Mouse (Mus musculus): ENCODE measurements around the gene Dnaaf5.

Dnaaf5 gene

GRCm38 (mm10) chr5:139140589-139140988 lies 9.4 kb upstream of the Dnaaf5 start:
- no peak for DNase-seq (ENCODE audit: low spot score in 2 of 2)

DNA sequence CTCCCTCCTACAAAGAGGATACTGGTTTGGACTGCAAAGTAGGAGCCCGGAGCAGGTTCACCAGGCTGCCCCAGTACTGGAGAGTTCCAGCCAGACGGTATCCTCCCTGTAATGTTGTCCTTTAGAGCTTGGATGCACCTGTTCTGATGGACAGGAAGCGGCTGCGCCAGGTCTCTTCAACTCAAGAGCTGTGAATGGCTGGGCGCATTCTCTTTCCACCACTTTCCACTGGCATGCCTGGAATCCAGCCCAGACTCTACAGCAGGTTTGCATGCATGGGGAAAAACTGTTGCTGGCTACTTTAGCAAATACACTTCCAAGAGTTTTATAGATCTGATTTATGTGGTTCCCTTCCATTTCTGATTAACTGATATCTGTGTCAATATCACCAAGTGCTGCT lies 8.7 kb upstream of the Dnaaf5 start:
- peak in 1 of 2 experiments; percentile 26 for DNase-seq (ENCODE audit: low spot score in 2 of 2)

GRCm38 (mm10) chr5:139143890-139144289 lies 6.1 kb upstream of the Dnaaf5 start:
- DNase-seq (ENCODE audit: low spot score in 2 of 2), result no peak

- DNase-seq (ENCODE audit: low spot score in 2 of 2), result no peak
These were observed 4.3 kb upstream of the Dnaaf5 start for GRCm38 (mm10) chr5:139145726-139146125.

- DNase-seq (ENCODE audit: low spot score in 2 of 2), result no peak
These were observed 3.4 kb upstream of the Dnaaf5 start for GRCm38 (mm10) chr5:139146476-139147075.

- DNase-seq (ENCODE audit: low spot score in 2 of 2), result peak; percentile 40 to 41
These were observed 2.6 kb upstream of the Dnaaf5 start for GRCm38 (mm10) chr5:139147178-139148078.

DNA sequence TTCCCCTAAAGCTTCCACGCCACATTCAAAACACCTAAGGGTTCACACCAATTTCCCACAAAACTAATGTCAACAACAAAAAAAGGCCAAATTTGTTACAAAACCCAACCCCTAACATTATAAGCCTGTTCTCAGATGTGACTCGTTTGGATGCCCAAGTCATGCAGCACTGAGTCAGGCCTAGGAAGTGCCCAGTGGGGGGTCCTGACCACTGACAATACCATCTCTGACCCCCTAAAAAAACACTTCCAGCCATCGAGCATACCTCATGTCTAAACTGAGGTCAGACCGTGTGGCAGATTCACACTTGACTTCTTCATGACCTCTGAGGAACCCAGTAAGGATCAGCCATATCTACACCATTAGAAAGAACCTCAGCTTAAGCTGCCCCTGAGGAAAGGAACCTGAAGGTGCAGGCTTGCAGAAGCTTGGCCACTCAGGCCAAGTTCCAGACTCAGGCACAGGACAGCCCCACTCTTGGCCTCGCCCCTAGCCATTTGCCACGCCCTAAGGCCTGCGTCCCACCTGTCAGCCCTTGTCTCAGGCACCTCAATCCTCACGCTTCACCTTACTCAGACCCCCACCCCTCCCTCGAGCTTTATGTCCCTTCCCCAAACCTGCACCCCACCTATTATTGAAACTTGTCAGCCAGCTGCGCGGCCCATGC lies 884 bp upstream of the Dnaaf5 start:
- no peak for DNase-seq (ENCODE audit: low spot score in 2 of 2)

DNA sequence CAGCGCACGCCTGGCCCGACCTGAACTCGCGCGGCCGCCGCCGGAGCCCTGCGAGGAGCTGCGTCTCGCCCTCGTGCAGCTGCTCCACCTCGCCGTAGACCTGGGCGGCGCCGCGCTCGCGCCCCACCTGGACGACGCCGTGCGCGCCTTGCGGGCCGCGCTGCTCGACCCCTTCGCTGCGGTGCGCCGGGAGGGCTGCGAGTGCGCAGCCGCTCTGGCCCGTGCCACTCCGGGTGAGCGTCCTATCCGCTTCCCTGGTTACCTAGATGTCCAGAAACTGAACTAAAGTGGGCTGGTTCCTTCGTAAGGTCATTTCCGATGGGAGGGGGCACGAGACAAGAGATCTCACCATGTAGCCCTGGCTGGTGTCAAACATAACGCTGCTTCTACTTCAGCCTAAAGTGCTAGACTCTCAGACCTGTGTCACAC lies 594 bp downstream of the Dnaaf5 start:
- no peak for DNase-seq (ENCODE audit: low spot score in 2 of 2)

DNA sequence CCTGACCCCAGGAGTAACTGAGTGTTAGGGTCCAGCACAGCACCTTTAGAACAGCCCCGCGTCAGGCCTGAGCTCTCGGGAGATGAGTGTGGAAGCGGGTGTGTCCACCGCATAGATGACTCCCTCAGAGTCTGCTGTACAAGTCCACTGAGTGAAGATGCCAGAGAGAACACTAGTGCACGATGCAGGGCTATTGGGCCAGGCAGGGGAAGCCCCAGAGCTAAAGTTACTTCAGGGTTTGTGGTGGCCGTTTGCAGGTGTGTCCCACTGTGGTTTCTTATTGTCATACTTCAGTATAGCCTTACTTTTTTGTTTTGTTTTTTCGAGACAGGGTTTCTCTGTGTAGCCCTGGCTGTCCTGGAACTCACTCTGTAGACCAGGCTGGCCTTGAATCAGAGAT lies 10.9 kb downstream of the Dnaaf5 start:
- no peak for DNase-seq (ENCODE audit: low spot score in 2 of 2)

GRCm38 (mm10) chr5:139161632-139162031 lies 11.6 kb downstream of the Dnaaf5 start:
- no peak for DNase-seq (ENCODE audit: low spot score in 2 of 2)

DNA sequence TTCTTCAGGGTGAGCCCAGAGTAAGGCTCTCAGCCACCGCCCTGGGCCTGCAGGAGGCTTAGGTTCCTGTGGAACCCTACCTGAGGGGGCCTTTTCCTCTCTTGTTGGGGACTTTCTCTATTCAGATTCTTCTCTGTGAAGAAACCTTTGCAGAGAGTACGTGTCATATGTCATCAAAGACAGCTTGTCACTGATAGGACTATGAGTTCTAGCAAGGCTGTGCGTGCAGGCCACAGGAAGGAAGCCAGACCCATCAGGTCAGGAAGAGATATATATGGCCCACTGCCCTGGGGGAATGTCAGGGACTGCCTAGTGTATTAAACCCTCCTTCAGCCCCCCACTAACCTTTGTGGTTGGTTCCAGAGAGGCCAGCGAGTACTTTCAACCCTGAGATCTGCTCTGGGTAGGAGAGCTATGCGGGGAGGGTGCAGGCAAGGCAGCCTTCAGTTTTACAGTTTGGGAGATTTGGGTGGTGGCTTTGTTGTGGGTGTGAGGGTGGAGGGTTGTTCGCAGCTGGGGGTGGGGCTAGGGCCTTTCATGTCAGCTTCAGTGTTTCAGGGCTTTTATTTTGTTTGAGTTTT lies 16.8 kb downstream of the Dnaaf5 start:
- no peak for DNase-seq (ENCODE audit: low spot score in 2 of 2)

DNA sequence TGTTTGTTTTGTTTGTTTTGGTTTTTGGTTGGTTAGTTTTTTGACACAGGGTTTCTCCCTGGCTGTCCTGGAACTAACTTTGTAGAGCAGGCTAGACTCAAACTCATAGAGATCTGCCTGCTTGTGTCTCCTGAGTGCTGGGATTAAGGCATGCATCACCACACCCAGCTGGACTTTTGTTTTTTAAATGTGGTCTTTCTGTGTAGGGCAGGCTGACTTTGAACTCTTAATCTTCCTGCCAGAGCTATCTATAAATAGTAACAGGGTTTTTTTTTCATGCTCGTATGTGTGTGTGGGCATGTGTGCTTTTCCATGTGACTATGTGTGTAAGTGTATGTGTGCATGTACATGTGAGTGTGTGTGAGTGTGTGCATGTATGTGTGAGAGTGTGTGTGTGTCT lies 17.5 kb downstream of the Dnaaf5 start:
- no peak for DNase-seq (ENCODE audit: low spot score in 2 of 2)

DNA sequence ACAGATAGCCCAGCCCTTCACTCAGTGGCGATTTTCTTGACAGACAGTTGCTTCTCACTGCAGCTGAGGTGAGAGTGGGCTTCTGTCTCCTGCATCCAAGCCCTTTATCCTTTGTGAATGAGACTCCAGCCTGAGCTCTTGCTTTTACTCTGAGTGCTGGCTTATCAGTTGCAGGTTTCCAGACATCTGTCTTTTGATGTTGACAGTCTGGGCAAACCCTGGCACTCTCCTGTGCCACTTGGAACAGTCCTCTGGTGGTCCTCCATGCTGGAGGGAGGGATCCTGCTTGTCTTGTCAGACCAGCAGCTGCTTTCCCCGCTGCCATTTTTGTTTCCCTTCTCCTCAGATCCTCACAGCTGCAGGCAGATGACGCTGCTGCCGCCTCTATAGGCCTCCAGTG lies 21.9 kb downstream of the Dnaaf5 start:
- DNase-seq (ENCODE audit: low spot score in 2 of 2), result no peak

DNA sequence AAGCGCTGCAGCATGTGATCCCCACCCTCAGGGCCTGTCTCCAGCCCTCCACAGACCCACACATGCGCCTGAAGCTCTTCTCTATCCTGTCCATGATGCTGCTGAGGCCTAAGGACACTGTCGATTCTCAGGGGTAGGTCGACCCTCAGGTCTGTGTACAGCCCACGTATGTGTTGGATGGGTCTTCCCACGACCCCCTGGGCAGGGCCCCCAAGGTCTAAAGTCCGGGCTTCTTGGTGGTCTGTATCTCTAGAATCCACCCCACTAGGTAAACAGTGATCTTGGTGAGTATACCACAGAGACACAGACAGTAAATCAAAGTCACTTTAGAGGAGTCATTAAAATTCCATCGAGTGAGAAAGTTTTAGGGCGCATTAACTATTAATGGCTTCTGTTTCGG lies 24.1 kb downstream of the Dnaaf5 start:
- DNase-seq (ENCODE audit: low spot score in 2 of 2), result no peak

- no peak for DNase-seq (ENCODE audit: low spot score in 2 of 2)
These were observed 24.8 kb downstream of the Dnaaf5 start for GRCm38 (mm10) chr5:139174556-139175547.

DNA sequence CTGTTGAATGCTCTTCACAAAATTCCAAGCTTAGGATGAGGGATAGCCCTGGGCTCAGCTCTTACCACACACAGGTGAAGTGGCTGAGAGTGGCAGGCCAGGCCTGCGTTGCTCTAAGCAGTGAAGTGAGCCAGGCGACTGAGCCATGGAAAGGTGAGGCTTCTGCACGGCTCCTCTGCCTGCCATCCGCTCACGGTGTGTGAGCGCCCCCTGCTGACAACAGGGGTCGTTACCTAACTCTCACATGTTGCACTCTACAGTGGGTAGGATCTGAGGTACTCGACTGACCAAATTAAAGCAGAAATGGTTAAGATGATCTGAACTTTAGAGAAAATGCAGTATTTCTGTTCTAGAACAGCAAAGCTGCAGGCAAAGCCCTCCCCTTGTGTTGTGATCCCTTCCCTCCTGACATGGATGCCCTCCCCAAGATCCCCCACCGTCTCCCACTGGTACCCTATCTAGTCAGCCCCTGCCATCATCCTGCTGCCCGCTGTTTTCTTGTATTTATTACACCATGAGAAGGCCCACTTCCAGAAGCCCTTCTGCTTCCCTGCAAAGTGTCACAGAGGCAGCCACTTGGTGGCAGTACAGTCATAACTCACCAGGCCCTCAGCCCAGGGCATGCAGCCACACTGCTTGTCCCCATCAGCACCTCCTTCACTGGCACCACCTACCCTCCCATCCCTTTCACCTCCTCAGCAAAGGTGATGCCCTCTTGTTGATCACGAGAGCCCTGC lies 29.0 kb downstream of the Dnaaf5 start:
- DNase-seq (ENCODE audit: low spot score in 2 of 2), result peak; percentile 77 to 83

GRCm38 (mm10) chr5:139183131-139183530 lies 33.1 kb downstream of the Dnaaf5 start:
- no peak for DNase-seq (ENCODE audit: low spot score in 2 of 2)

GRCm38 (mm10) chr5:139183601-139184000 lies 33.6 kb downstream of the Dnaaf5 start:
- DNase-seq (ENCODE audit: low spot score in 2 of 2), result no peak

GRCm38 (mm10) chr5:139184897-139185296 lies 34.9 kb downstream of the Dnaaf5 start:
- no peak for DNase-seq (ENCODE audit: low spot score in 2 of 2)

DNA sequence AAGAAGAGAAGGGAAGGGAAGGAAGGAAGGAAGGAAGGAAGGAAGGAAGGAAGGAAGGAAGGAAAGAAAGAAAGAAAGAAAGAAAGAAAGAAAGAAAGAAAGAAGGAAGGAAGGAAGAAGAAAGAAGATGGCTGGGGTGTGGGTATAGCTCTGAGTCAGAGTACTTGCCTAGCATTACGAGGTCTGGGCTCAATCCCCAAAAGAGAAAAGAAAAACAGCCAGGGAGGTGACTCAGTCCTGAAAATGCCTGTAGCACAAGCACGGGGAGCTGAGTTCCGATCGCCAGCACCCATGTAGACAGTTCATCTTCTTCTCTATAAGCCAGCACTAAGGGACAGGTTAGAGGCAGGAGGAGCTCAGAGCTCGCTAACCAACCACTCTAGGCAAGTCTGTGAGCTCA lies 39.7 kb downstream of the Dnaaf5 start:
- no peak for DNase-seq (ENCODE audit: low spot score in 2 of 2)
